Mouse (Mus musculus) liver (tissue): ENCODE data around the gene Slc48a1.

Experiments
- DNase-seq: peaks from one replicate; pipeline ENCODE4 v3.0.0-alpha.2; 2020; ENCODE audit warnings: mixed read lengths

Slc48a1 gene

DNA sequence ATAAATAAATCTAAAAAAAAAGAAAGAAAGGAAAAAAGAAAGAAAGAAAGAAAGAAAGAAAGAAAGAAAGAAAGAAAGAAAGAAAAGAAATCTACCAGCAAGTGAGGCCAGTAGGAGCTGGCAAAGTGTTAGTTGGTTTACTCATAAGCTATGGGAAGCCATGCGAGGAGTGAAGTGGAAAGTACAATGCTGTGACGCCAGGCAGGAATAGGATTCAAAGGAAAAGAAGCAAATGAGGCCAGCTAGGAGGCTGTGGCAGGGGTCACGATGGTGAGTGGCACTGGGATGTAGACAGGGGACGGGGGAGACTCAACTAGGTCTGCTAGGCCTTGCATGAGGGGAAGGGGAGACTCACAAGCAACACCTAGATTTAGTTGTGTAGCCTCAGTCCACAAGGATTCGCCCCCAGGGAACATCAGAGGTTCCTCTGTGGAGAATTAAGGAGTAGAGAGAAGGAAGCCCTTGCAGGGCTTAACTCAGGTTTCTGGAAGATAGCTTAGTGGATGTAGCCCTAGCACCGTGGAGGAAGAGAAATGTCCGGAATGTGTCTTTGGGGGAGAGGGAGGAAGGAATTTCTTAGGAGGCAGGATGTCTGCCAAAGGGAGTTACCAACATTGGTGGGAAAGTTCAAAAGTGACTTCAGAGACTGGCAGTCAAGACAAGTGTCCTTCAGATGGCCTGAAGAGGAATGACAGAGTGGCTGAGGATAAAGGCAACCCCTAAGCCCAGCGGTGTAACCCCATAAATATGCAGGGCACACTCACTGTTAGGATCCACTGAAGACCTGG lies at the start of gene Slc48a1:
Gene Slc48a1 (plus strand): TSS at position 210 of the 788 bp plus-strand sequence.
- no peak for DNase-seq

DNA sequence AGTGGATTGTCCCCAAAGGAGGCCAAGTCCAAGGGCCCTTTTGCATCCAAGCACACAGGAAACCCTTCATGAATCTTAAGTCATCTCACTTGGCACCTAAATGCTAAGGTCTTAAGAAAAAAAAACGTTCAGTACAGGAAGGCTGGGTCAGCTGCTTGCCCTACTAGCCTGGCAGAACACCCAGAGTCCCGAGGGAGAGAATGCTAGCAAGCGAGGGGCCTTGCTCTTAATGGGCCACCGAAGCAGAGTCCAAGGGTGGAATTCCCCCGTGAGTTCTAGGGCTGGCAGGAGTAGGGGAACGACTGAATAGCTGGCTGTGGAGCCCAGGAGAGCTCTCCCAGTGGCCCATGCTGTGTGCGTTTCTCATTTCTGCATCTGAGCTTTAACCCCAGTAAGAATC lies 49.5 kb upstream of the Slc48a1 start:
- no peak for DNase-seq

DNA sequence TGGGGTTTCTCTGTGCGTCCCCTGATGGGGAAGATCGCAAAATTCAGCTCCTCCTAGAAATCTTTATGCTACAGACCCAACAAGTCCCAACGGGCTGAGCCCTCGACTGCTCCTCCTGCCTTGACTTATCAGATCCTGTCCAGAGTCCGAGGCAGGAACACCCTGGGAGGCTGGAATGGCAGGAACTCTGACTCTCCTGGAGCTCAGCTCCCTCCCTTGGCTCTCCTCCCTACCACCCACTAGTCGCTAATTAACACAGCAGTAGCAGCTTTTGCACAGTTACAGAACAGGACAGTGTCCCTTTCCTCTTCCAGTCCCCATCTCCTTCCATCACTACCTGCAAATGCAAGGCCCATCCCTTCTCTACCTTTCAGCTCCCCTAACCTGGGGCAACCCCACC lies 48.0 kb upstream of the Slc48a1 start:
- no peak for DNase-seq

DNA sequence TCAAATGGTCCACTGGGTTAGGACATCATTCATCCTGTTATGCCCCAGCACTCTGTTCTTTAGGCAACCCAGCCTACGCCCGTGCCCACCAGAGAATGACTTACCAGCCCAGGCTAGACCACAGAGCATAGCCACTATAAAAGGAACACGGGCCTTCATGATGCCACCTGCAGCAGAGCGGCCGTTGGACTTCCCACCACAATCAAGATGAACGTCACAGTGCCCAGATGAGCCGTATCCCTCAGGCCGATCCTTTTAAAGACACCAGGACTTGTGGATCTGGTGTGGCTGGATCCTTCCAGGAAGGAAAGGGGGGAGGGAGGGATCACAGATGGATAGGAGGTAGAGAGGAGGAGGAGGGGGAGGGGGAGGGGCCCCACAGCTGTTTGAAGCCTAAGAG lies 47.2 kb upstream of the Slc48a1 start, which contains the start of gene Endou:
Gene Endou (minus strand): TSS at position 229 of the 400 bp plus-strand sequence.
- no peak for DNase-seq

DNA sequence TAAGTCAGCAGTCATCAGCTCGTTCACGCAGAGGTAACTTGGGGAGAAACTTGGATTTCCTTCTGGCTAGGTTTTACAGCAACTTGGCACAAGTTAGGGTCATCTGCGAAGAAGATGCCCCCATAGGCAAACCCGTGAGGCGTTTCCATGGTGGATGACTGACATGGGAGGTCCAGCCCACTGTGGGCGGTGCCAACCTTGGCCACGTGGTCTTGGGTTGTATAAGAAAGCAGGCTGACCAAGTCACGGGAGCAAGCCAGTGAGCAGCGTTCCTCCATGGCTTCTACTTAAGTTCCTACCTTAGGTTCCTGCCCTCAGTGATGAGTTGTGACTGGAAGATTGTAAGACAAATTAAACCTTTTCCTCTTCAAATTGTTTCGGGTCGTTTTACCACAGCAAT lies 46.3 kb upstream of the Slc48a1 start:
- DNase-seq: no peak

DNA sequence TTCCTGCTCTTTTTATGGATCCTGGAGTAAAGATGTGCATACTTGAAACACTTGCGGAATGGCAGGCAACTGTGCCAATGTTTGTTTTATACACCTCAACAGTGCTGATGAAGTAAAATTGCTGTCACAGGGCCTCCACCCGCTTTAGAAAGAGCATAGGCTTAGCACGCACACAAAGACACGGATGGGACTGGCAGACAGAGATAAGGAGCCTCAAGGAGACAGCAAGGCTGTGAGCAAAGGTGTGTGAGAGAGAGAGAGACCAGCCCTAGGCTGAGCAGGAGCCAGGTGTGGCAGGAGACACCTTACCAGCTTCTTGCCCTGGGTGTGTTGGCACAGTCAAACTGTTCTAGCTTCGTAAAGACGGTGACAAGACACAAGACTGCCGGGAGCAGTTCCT lies 39.4 kb upstream of the Slc48a1 start:
- DNase-seq: peak; percentile 30

DNA sequence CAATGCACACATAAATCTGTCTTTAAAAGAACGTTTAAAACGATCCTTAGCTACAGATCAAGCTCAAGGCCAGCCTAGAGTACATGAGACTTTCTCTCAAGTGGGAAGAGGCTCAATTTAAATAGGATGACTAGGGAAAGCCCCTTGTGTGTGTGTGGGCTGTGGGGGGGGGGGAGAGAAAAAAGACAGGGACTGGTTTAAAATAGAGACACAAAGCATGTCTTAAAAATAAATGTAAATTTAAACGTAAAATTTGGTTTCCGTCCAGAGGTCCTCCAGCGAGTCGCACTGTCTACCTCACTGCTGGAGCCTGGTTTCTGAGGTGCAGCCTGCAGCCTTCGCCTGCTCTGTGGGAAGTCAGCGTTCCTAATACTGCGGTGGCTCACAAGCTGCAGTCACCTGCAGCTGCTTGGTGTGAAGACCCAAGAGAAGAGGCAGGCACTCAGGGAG lies 38.0 kb upstream of the Slc48a1 start:
- no peak for DNase-seq

DNA sequence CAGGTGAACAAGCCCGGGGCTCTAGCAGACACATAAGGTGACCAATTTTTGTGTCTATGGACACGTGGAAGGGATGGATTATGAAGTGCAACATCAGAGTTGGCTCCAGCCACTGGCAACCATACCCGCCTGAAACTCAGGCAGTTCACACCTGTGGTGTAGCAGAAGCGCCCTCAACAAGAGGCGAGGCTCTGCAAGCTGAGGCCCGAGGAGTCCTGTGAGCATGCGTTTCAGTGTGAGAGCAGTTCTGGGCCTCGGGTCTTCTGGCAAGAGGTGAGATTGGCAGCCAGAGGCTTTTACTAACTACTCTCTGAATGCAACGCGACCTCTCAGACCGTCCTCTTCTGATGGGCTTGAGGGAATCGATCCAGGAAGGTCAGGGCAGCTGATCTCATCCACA lies 36.7 kb upstream of the Slc48a1 start:
- DNase-seq: no peak

DNA sequence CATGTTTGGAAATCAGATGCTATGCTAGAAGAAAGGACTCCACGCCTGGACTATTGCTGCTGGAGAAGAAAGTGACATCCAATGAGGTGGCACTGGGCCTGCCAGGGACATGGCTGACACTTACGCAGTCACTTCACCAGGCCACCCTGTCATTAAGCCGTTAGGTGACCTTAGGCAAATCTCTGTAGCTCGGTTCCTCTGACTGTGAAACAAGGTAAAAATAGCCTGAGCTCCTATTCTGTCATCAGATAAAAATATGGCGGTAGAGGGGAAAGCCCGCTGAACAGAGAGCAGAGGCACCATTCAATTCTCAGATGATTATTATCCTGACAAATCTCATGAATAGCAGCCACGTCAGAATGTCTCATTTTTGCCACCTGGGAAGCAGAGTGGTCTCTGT lies 36.2 kb upstream of the Slc48a1 start:
- no peak for DNase-seq

DNA sequence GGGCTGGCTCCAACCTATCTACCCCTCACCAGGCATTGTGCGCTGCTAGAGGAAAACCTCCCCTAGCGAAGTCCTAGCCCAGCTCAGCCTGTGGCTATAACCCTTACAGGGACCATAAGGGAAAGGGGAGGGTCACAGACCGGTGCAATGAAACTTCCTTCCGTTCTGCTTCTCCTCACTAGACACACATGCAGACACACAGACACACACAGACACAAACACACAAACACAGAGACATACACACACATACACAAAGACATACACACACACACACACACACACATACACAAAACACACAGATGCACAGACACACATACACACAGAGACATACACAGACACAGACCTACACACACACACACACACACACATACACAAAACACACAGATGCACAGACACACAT lies 35.7 kb upstream of the Slc48a1 start:
- no peak for DNase-seq

DNA sequence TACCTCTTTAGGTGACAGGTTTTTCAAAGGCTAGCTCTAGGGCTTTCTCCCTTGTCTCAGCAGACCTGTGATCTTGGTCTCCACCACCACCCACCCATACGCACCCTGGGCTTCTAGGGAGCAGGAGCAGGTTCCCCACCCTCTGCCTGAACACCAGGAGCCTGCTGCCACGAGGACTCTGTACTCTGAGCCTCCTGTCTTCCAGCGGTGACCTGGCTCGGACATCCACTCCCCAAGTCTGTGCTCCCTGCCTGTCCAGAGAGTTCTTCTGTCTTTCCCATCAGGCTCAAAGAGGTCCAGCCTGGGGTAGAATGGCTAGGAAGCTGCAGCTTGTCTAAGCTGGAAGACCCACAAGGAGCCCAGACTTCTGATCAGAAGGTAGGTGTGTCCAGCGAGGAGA lies 35.1 kb upstream of the Slc48a1 start:
- DNase-seq: no peak

DNA sequence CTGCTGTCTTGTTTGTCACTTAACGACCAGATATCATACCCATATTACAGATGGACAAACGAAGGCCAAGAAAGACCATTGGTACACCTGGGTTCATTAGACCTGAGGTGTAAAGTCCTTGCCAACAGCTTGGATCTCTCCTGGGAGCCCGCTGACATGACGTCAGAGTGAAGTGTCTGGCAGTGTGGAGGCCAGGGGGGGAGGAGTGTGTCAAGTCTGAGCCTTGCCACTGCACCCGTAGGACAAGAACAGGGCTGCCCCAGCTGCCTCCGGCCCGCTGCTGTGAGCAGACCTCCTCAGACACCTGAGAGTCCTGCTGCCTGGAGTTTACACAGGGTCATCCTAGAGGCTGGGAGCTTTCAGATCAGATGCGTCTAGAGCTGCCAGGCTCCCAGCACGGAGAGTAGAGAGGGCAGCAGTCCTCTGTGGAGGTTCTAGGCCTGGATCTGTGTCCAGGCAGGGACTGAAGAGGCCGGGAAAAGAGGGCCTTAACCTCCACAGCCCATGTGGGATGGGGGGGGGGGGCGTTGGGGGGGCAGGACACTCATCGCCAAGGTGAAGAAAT lies 34.3 kb upstream of the Slc48a1 start:
- DNase-seq: no peak

DNA sequence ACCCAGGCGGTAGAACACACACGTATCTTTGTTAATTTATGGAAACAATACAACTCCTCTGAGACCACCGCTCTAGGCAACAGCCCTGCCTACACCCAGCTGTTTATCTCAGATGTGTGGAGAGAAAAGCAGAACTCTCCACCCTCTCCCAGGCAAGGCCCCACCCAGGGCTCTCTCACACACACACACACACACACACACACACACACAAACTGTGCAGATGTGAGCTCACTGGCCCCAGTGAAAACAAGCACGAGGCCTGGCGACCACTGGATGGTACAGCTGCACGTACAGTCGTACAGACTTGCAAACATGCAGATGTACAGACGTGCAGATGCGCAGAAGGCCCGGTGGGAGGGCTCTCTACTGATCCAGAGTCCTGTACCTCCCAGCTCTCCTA lies 33.4 kb upstream of the Slc48a1 start:
- DNase-seq: peak; percentile 63

DNA sequence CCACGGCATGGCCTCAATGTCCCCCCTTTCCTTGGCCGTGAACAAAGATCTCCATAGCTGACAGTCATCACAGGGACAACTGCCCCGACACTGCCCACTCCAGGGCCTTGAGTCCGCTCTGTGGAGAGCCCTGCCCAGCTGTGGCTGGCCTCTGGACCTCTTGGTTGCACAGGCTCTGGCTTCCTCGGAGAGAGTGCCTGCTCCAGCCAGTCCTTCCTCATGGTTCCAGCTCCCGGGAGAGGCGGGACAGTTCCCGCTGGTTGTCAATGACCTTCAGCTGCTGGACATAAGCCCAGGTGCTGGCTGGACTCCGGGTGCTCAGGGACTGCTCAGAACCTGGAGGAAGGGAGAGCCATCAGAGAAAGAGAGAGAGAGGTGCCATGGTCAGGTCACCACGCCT lies 33.0 kb upstream of the Slc48a1 start:
- DNase-seq: no peak

DNA sequence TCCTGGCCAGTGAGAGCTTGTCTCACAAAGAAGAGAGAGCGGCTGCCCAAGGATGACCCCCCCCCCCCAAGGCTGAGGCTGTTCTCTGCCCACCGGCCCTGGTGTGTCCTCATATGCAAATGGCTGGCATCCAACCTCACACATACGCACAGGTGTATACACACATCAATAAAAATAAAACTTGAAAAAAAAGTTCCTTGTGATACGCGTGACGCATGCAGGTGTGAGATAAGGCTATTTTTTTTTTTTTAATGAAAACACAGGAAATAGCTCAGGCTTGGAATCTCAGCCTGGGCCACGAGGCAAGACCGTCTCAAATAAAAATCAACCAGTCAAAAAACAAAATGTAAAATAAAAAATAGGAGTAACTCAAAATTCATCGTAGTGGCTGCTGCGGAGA lies 32.0 kb upstream of the Slc48a1 start:
- no peak for DNase-seq

DNA sequence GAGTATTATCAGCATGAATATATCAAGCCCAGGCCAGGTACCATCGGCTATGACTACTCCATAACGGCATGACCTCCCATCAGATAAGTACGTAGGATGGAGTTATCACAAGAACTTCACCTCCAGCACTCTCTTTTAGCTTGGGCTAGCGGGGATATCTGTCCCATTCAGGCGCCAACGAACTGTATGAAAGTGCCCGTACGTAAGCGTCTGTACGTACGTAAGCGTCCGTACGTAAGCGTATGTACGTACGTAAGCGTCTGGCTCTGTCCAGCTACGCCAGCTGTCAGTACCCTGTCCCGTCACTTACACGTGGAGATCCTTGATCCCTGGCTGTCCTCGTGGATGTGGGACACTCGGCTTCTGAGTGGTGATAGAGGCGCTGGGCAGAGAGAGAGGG lies 31.6 kb upstream of the Slc48a1 start:
- DNase-seq: no peak

DNA sequence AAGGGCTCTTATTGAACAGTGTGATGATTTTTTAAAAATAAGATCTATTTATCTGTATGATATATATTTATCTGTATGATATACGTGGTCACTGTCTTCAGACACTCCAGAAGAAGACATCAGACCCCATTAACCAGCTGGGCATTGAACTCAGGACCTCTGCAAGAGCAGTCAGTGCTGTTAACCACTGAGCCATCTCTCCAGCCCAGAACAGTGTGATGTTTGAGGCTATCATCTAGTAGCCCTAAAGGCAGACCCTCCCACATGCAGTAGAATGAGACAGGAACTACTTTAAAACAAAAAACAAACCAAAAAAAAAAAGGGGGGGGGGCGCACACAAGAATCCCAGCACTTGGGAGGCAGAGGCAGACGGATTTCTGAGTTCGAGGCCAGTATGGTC lies 30.8 kb upstream of the Slc48a1 start:
- DNase-seq: no peak

DNA sequence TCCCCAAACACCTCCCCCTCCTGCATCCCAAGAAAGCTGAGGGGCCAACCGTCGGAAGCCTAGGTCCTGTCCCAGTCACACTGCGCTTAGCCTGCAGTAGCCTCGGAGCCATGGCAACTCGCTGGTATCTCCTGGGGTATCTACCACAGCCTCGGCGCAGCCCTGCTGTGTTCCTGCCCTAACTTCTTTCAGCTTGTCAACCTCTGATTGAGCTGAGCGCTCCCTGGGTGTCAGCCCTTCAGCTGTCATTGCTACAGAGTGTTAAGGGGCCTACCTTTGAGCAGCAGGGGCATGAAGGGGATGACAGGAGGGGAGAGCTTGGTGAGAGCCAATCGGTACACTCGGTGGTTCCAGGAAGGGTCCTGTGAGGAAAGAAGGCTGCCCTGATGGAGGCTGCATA lies 30.0 kb upstream of the Slc48a1 start:
- DNase-seq: peak; percentile 35

DNA sequence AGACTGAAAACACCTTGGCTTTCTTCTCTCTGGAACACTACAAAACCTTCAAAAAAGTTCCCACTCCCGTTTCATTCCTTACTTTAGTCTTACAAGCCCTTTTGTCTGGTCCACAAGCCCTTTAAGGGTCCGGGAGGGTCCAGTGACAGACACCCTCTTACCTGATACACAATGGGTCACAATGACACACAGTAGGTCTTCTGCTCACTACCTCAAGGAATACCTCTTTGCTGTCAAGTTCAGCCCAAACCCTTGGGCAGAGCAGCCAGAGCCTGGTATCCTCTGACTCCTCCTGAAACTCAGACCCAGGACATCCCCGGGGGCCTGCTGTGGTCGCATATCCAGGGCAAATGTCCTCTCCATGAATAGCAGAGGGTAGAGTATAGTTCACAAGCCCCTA lies 29.4 kb upstream of the Slc48a1 start:
- DNase-seq: no peak

DNA sequence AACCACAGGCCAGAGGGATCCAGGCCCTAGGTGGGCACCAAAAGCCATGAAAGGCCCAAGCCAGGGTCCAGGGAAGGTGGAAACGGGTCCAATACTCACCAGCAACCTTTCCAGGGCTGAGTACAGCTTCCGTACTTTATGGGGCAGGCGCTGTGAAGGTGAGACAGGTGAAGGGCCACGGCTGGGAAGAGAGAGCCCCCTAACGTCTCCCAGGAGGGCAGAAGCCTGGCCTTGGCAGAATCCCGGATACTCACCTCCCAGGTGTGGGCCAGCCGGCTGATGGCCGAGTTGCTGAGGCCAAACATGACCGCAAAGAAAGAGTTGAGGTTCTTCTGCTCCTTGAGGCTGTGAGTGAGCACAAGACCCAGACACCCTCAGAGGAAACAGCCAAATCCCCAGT lies 28.9 kb upstream of the Slc48a1 start:
- no peak for DNase-seq

DNA sequence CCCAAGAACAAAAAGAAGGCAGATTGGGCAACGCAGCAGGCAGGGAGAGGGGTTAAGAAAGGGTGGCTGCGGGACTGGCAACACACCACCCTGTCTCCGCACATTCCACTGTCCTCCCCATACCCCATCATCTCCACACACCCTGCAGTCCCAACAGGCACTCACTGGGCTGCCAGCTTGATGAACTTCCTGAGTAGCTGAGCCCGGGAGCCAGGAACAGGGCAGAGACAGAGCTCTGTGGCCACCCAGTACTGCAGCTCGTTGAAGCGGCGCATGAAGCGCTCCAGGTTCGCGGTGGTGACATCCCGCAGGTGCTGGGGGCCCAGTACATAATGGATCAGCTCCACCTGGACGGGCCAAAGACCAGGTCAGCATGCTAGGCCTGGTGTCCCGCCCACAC lies 28.5 kb upstream of the Slc48a1 start:
- no peak for DNase-seq

DNA sequence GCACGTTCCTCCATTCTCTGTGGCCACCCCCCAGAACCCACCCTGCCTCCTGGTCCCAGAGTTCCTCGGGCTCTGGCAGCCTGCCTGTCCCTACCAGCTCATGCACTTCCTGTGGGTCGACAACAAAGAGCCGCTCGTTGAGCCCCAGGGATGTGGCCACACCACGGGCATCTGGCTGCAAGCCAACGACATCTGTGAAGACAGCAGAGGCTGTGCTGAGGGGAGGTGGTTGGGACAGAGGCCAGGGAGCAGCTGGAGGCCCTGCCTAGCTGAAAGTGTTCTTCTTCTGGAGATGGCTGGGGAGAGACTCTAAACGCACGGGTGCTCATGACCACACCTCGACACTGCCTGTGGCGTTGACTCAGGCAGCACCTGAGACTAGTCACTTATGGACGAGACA lies 27.6 kb upstream of the Slc48a1 start:
- peak; percentile 69 for DNase-seq

DNA sequence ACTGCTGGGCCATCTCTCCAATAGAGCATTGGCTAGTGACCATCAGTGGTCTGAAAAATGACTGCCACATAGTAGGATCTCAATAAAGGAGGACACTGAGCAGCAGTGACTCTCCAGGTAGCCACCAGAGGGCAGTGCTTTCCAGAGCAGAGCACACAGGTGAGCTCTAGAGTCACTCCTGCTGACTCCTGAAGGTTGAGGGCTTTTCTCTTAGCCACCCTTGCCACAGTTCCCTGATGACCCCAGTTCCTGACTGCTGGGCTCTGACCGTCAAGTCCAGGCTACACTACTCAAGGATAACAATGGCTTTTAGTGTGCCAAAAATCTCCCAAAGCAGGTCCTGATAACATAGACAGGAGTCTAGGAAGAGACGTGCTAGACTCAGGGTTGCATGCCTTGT lies 26.6 kb upstream of the Slc48a1 start:
- no peak for DNase-seq

DNA sequence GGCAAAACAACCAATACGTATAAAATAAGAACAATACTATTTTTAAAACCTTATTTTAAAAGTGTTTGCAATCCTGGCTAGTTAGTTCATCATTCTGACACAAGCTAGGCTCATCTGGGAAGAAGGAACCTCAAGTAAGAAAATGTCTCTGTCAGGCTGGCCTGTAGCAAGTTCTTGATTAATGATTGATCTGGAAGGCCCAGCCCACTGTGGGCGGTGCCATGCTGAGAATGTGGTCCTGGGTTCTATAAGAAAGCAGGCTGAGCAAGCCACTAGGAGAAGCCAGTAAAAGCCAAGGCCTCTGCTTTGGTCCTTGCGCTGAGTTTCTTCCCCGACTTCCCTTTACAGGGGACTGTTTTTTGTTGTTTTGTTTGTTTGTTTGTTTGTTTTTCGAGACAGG lies 25.8 kb upstream of the Slc48a1 start:
- no peak for DNase-seq

DNA sequence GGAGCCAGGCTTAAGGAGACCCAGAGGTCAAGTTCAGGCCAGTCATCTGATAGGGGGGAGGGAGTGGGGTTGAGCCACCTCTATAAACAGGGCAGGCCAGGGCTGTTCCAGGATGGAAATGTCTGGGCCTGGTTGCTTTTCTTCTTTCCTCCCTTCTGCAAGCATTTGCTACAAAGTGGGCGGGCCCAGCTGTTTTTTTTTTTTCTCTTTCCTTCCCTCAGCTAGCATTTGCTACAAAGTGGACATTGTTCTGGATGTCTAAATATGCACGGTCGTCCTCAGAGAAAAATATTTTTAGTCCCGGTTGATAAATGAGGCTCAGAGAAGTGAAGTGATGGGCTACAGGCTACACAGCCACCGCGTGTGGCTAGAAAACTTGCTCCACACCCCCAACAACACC lies 23.8 kb upstream of the Slc48a1 start:
- no peak for DNase-seq
